Mouse (Mus musculus) central nervous system, embryonic 14 days (tissue): ENCODE data around the gene Cpne1. TPM values are rescaled to one million over a fixed set of nuclear protein-coding genes. Genes with fewer than 3 reads are reported as not detected.

Experiments
- polyA plus RNA-seq: library from polyadenylated mRNA; depleted of rRNA; stranded (reverse); fragments of >200 nt; gene quantifications from 2 replicates; pipeline ENCODE4 v1.2.3, GENCODE M21; 2012; rRNA removed

Gene Cpne1
- 72.3 and 85.1 TPM in 2 replicates for polyA plus RNA-seq

DNA sequence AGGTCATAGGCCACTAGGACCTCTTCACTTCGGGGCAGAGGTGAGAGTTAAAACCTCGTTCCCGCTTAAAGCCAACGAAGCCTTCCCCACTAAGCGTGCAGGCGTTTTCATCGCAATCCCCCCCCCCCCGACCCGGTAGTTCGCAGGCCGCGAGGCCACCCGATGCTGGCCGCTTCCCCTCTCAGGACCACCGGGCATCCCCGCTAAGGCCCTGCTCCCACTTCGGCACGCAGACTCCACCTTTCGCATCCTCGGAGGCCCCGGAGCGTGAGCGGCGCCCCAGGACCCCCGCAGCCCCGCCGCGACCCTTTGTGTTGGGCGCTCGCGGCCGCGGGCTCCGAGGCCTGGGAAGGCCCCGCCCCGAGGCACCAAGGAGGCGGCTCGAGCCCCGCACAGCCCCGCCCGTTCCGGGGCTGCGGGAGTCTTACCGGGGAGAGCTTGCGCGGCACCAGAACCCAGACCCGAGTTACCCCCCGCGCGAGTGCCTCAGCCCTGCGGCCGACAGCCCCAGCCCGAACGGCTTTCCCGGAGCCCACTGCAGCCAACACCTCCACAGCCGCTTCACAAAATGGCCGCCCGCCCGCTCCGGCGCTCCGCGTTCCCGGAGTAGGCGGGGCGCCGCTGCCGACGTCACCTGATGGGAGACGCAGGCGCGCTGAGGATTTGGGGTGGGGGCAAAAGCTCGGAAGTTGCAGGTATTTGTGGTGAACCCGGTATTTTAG, at the start of gene Cpne1, which contains the start of gene Rbm12:
TSS of gene Cpne1 (minus strand) at position 608 of the 722 bp plus-strand sequence.
TSS of gene Rbm12 (minus strand) at position 621 of the 722 bp plus-strand sequence.

DNA sequence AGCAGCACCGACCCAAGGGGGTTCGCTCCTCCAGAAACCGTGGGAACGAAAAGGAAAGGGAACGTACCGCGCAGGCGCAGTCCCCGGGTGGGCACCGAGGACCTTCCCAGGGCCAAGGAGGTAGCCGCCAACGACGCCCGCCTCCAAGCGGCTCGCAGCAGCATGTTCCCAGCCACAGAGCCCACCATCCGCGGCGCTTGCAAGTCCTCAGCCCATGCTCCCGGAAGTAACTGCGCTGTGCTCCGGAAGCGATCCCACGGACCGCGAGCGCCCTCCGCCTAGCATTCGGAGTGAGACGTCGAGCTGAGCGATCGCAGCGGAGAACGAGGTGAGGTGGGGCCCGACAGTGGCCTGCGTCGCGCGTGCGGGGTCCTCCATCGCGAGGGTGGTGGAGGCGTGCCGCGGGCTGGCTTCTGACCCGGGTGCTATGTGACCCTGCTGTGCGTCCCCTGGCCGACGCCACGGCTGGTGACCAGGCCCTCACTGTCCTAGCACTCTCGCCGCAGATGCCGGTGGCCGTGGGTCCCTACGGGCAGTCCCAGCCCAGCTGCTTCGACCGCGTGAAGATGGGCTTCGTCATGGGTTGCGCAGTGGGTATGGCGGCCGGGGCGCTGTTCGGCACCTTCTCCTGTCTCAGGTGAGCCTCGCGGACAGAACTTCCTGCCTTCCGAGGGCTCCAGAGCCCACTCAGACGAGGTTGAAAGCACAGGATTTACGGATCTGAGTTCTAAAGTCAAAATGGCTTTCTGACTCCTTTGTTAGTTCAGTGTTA, 32.4 kb upstream of the Cpne1 start, which contains the start of the genes Romo1 and Nfs1:
TSS of gene Romo1 (plus strand) at position 87 of the 772 bp plus-strand sequence.
TSS of gene Nfs1 (minus strand) at position 234 of the 772 bp plus-strand sequence.

DNA sequence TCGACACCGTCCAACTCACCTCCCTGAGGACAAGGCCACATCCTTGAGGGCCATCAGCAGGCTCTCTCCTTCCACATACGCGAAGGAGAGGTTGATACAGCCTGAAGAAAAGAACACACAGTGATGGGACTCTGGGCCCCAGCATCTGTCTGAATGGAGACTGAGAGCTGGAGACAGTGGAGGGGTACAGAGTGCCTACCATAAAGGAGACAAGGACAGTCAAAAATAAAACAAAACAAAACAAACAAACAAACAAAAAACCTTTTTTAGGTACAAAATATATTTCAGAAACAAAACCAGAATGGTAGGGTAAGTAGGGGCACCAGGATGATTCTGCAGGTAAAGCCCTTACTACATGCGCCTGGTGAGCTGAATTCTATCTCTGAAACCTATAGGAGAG, 15.2 kb upstream of the Cpne1 start, which contains the start of gene Gm28036:
TSS of gene Gm28036 (minus strand) at position 101 of the 400 bp plus-strand sequence.

DNA sequence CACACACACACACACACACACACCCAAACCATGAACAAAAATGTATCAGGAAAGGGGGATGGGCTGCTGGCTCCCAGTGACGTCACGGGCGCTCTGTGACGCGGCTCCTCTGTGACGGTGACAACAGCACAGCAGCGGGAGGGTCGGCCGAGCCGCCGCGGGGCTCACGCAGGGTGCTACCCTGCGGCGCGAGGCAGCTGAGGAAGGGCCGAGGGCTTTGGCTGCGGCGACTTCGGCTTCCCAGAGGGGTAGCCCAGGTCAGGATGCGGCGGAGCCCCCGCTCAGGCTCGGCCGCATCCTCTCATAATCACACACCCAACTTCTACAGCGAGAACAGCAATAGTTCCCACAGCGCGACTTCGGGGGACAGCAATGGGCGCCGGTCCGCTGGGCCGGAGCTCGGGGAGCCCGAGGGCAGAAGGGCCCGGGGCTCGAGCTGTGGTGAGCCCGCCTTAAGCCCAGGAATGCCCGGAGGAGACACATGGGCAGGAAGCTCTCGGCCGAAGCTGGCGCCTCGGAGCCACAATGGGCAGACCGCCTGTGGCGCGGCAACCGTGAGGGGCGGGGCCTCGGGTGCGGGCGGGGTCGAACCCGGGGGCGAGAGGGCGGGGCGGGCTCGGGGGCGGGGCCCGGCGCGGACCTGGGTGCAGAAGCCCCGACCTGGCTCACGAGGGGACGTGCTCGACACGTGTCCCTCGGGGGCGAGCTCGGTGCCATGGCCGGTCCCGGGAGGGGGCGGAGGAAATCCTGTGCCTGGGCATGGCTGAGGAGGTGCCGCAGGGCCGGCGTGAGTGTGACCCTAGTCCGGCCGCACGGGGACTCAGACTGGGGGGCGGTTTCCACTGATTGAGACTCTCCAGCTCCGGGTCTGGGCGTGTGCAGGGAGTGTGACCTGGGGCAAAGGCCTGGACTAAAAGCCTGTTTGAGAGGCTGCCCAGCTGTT, 46.4 kb downstream of the Cpne1 start, which contains the start of gene Spag4:
TSS of gene Spag4 (plus strand) at position 77 of the 943 bp plus-strand sequence.

DNA sequence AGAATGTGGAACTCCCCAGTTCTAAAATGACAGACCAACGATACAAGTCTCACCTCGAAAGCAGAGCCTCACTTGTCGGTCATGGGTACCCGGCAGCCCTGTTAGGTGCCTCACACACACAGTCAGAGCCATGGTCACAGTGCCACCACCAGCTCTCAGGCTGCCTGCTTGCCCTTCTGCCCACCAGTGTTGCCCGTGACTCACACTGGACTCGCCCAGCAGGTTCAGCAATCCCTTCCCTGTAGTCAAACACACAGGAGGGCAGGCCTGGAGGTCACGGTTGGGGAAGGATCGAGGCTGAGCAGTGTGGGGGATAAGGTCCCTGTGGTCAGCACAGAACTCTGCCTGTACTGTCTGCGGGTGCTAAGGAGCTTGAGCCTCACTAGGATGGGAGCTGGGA, 58.9 kb downstream of the Cpne1 start, which contains the start of gene Fer1l4:
TSS of gene Fer1l4 (minus strand) at position 132 of the 400 bp plus-strand sequence.

Other genes with a start within 250 kb of the Cpne1 start
- 48.4 and 50.8 TPM in 2 replicates for gene Uqcc1, start 181.7 kb downstream of the Cpne1 start, polyA plus RNA-seq
- gene Gm15557, start 171.2 kb downstream of the Cpne1 start, polyA plus RNA-seq: not detected in 2 replicates
- 1.2 and 2.2 TPM in 2 replicates for gene Gdf5, start 166.6 kb downstream of the Cpne1 start, polyA plus RNA-seq
- gene Cep250, start 155.5 kb downstream of the Cpne1 start, polyA plus RNA-seq: 23.8 and 26.5 TPM in 2 replicates
- 3.9 and 4.1 TPM in 2 replicates for gene 6430550D23Rik, start 104.0 kb downstream of the Cpne1 start, polyA plus RNA-seq
- gene Ergic3, start 103.9 kb downstream of the Cpne1 start, polyA plus RNA-seq: 364 and 378 TPM in 2 replicates
- 0.05 TPM in 2 replicates for gene Fer1l4, start 59.0 kb downstream of the Cpne1 start, polyA plus RNA-seq
- gene Spag4, start 46.8 kb downstream of the Cpne1 start, polyA plus RNA-seq: 9.0 and 11.0 TPM in 2 replicates
- gene Rbm12, start within 50 bp of the Cpne1 start, polyA plus RNA-seq: 25.2 and 25.7 TPM in 2 replicates
- gene Gm28036, start 15.1 kb upstream of the Cpne1 start, polyA plus RNA-seq: 12.9 and 13.2 TPM in 2 replicates
- gene Romo1, start 32.1 kb upstream of the Cpne1 start, polyA plus RNA-seq: 400 and 406 TPM in 2 replicates
- 31.2 and 36.0 TPM in 2 replicates for gene Nfs1, start 32.2 kb upstream of the Cpne1 start, polyA plus RNA-seq
- gene Rbm39, start 68.3 kb upstream of the Cpne1 start, polyA plus RNA-seq: 194 and 214 TPM in 2 replicates
- 26.2 and 28.2 TPM in 2 replicates for gene Phf20, start 84.5 kb upstream of the Cpne1 start, polyA plus RNA-seq
- gene Cnbd2, start 200.3 kb upstream of the Cpne1 start, polyA plus RNA-seq: 4.8 and 5.8 TPM in 2 replicates
- gene Scand1, start 200.7 kb upstream of the Cpne1 start, polyA plus RNA-seq: 109 and 118 TPM in 2 replicates